8 mouse cellular contexts compared by ENCODE assay signal in the genomic region with DNA sequence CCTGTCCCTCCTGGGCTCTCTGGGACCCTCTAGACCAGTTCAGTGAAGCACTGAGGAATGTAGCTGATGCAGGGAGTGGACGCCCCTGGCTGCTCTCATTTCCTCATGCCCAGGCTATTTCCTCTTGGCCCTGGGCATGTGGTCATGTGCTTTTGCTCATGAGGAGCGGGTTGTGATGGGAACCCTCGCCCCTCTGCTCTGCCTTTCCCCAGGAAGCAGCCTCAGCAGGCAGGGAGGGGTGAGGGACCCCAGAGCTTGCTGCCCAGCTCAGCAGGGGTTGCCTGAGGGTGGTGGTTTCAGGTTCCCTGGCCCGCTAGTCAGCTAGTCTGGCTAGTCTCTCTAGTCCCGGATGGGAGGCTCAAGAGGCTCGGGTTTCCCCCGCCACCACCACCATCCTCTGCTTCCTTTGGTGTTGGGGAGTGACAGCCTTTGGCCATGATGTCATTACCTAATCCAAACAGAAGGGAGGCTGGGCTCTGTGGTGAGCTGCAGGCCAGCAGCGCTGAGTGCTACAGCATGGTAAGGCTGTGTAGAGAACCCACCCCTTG. TPM values are rescaled to one million over a fixed set of nuclear protein-coding genes. Genes with fewer than 3 reads are reported as not detected.
A peak's percentile ranks its signal among the peaks of the same experiment; 100 is the strongest.
DNase-seq lines count a peak whose midpoint lies in the region; ATAC-seq and TF ChIP-seq lines count a peak whose summit lies in the region.

No protein-coding gene starts in this region.

- DNase-seq in left cerebral cortex, postnatal 4 days = peak; percentile 34
- DNase-seq in left cerebral cortex, adult 18-20 months (ENCODE audit: low spot score in 2 of 2) = no peak
- peak; percentile 81 for DNase-seq in heart, postnatal 0 days (ENCODE audit: low spot score)
- peak; percentile 43 to 51 for DNase-seq in kidney, postnatal 36 days
- DNase-seq in stomach, postnatal 0 days (ENCODE audit: low spot score) = peak; percentile 55
- no peak for DNase-seq in cerebellum, adult 9-11 months

- TF ChIP-seq CTCF in embryonic fibroblast, embryonic 13.5 days (IDR thresholded peaks at IDR 0.05; ENCODE audit: borderline replicate concordance, insufficient read depth, low read length) = no peak
- no peak for TF ChIP-seq CTCF in heart, postnatal 0 days (IDR thresholded peaks at IDR 0.05; ENCODE audit: low read depth)
- TF ChIP-seq CTCF in stomach, postnatal 0 days (IDR thresholded peaks at IDR 0.05; ENCODE audit: low read depth) = no peak

- peaks cover 52% of the 10 kb centered on the region for H3K4me1 ChIP-seq in embryonic fibroblast, embryonic 13.5 days (ENCODE audit: control insufficient read depth, insufficient read depth, low read length)
- peaks cover 21% of the 10 kb centered on the region for H3K4me1 ChIP-seq in heart, postnatal 0 days (ENCODE audit: control insufficient read depth, insufficient read depth)
- peaks cover 20% of the 10 kb centered on the region for H3K4me1 ChIP-seq in megakaryocyte, embryonic 14.5 days
- H3K4me1 ChIP-seq in stomach, postnatal 0 days (replicated peaks; ENCODE audit: control insufficient read depth, insufficient read depth) = peaks cover 23% of the 10 kb centered on the region

- peak; percentile 77 for ATAC-seq in heart, postnatal 0 days (ENCODE audit: insufficient read depth, low read depth)
- peak; percentile 80 for ATAC-seq in stomach, postnatal 0 days (ENCODE audit: low FRiP score, low TSS enrichment)

- no peaks in the 10 kb centered on the region for H3K36me3 ChIP-seq in heart, postnatal 0 days (replicated peaks; ENCODE audit: control insufficient read depth, insufficient read depth, low read length)
- no peaks in the 10 kb centered on the region for H3K36me3 ChIP-seq in megakaryocyte, embryonic 14.5 days (replicated peaks; ENCODE audit: low read length)
- no peaks in the 10 kb centered on the region for H3K36me3 ChIP-seq in stomach, postnatal 0 days (ENCODE audit: control insufficient read depth, insufficient read depth, low read length)

- no peak overlapping the region for H3K4me3 ChIP-seq in embryonic fibroblast, embryonic 13.5 days (ENCODE audit: insufficient read depth, low read length)
- H3K4me3 ChIP-seq in heart, postnatal 0 days (ENCODE audit: low read depth, low read length) = no peak overlapping the region
- H3K4me3 ChIP-seq in megakaryocyte, embryonic 14.5 days (replicated peaks) = peak overlapping the region; percentile 71
- no peak overlapping the region for H3K4me3 ChIP-seq in stomach, postnatal 0 days (ENCODE audit: low read depth, low read length)

- no peak for TF ChIP-seq EP300 in heart, postnatal 0 days (IDR thresholded peaks at IDR 0.05; ENCODE audit: low read depth)
- TF ChIP-seq EP300 in stomach, postnatal 0 days (optimal IDR thresholded peaks at IDR 0.05) = no peak

- peak; percentile 51 for TF ChIP-seq POLR2A in embryonic fibroblast, embryonic 13.5 days (IDR thresholded peaks at IDR 0.05; ENCODE audit: low read depth, low read length)

- 2% methylated on average over 7 of the region's 8 CpGs for WGBS in heart, postnatal 0 days
- WGBS in stomach, postnatal 0 days = 7% methylated on average over 8 of the region's 8 CpGs

- H3K27ac ChIP-seq in embryonic fibroblast, embryonic 13.5 days (ENCODE audit: insufficient read depth, low read length) = peak overlapping the region; percentile 94
- peak overlapping the region; percentile 83 for H3K27ac ChIP-seq in heart, postnatal 0 days (ENCODE audit: low read depth)
- H3K27ac ChIP-seq in stomach, postnatal 0 days (replicated peaks) = peak overlapping the region; percentile 88

- H3K9me3 ChIP-seq in heart, postnatal 0 days (replicated peaks; ENCODE audit: control insufficient read depth, low read length) = no peaks in the 10 kb centered on the region
- peaks cover 1% of the 10 kb centered on the region; the same call in 1 of the 2 replicates for H3K9me3 ChIP-seq in megakaryocyte, embryonic 14.5 days
- H3K9me3 ChIP-seq in stomach, postnatal 0 days (ENCODE audit: control insufficient read depth, low read length) = no peaks in the 10 kb centered on the region

- peak overlapping the region; percentile 26 for H3K4me2 ChIP-seq in heart, postnatal 0 days (ENCODE audit: low read depth, low read length)
- peak overlapping the region; percentile 29; the same call in 1 of the 2 replicates for H3K4me2 ChIP-seq in stomach, postnatal 0 days (replicated peaks; ENCODE audit: low read depth)

- no peak overlapping the region for H3K9ac ChIP-seq in heart, postnatal 0 days (replicated peaks; ENCODE audit: low read depth, low read length)
- H3K9ac ChIP-seq in stomach, postnatal 0 days (ENCODE audit: low read length) = peak overlapping the region; percentile 48

- intact Hi-C loops in left cerebral cortex, postnatal 4 days (cut with DNase I) = no loop called here

- H3K27me3 ChIP-seq in heart, postnatal 0 days (ENCODE audit: control insufficient read depth, insufficient read depth, low read length) = no peaks in the 10 kb centered on the region
- H3K27me3 ChIP-seq in megakaryocyte, embryonic 14.5 days (replicated peaks) = peaks cover 75% of the 10 kb centered on the region
- no peaks in the 10 kb centered on the region for H3K27me3 ChIP-seq in stomach, postnatal 0 days (ENCODE audit: control insufficient read depth, insufficient read depth, low read length)

RNA-seq across cellular contexts. Expression of a gene that starts 7.5 kb away (rescaled TPM):
- total RNA-seq in left cerebral cortex, postnatal 4 days (2021) = 100 to 1,000 TPM; 273 to 295 TPM
- 100 to 1,000 TPM; 232 to 261 TPM for total RNA-seq in left cerebral cortex, adult 18-20 months (2021)
- polyA plus RNA-seq in embryonic fibroblast, embryonic 13.5 days (2011; ENCODE audit: insufficient read length, low read depth, missing spikeins) = 967 and 1,083 TPM in 2 replicates
- 77.5 and 78.5 TPM in 2 replicates for total RNA-seq in heart, postnatal 0 days (2014; rRNA removed; ENCODE audit: low replicate concordance)
- 61.9 and 65.5 TPM in 2 replicates for polyA plus RNA-seq in heart, postnatal 0 days (2015; fragmentation: Nextera tagmentation; extraction: Ambion mirVana)
- 8.4 and 8.9 TPM in 2 replicates for polyA plus RNA-seq in megakaryocyte, embryonic 14.5 days (2012; ENCODE audit: insufficient read depth, low replicate concordance)
- 72.7 and 77.2 TPM in 2 replicates for polyA plus RNA-seq in stomach, postnatal 0 days (2015; fragmentation: Nextera tagmentation; extraction: Ambion mirVana)

RNA-seq across cellular contexts. Expression of a gene that starts 20.7 kb away (rescaled TPM):
- total RNA-seq in left cerebral cortex, postnatal 4 days (2021) = 1 to 10 TPM; 2.8 to 3.9 TPM
- 1 to 10 TPM in 1 of 2 experiments, under 1 TPM in 1; 0.82 to 1.3 TPM for total RNA-seq in left cerebral cortex, adult 18-20 months (2021)
- 5.2 and 6.1 TPM in 2 replicates for polyA plus RNA-seq in embryonic fibroblast, embryonic 13.5 days (2011; ENCODE audit: insufficient read length, low read depth, missing spikeins)
- total RNA-seq in heart, postnatal 0 days (2014; rRNA removed; ENCODE audit: low replicate concordance) = not detected in 2 replicates
- polyA plus RNA-seq in heart, postnatal 0 days (2015; fragmentation: Nextera tagmentation; extraction: Ambion mirVana) = 0.19 and 0.31 TPM in 2 replicates
- polyA plus RNA-seq in megakaryocyte, embryonic 14.5 days (2012; ENCODE audit: insufficient read depth, low replicate concordance) = not detected in 2 replicates
- polyA plus RNA-seq in stomach, postnatal 0 days (2015; fragmentation: Nextera tagmentation; extraction: Ambion mirVana) = 0.51 and 0.53 TPM in 2 replicates

RNA-seq across cellular contexts. Expression of a gene that starts 38.8 kb away (rescaled TPM):
- 1 to 10 TPM; 5.0 to 6.2 TPM for total RNA-seq in left cerebral cortex, postnatal 4 days (2021)
- total RNA-seq in left cerebral cortex, adult 18-20 months (2021) = 10 to 100 TPM; 21.7 to 21.9 TPM
- 116 and 144 TPM in 2 replicates for polyA plus RNA-seq in embryonic fibroblast, embryonic 13.5 days (2011; ENCODE audit: insufficient read length, low read depth, missing spikeins)
- total RNA-seq in heart, postnatal 0 days (2014; rRNA removed; ENCODE audit: low replicate concordance) = 77.9 and 83.1 TPM in 2 replicates
- 27.6 and 28.6 TPM in 2 replicates for polyA plus RNA-seq in heart, postnatal 0 days (2015; fragmentation: Nextera tagmentation; extraction: Ambion mirVana)
- 84.6 and 224 TPM in 2 replicates for polyA plus RNA-seq in megakaryocyte, embryonic 14.5 days (2012; ENCODE audit: insufficient read depth, low replicate concordance)
- polyA plus RNA-seq in stomach, postnatal 0 days (2015; fragmentation: Nextera tagmentation; extraction: Ambion mirVana) = 142 and 144 TPM in 2 replicates

RNA-seq across cellular contexts. Expression of a gene that starts 55.8 kb away (rescaled TPM):
- total RNA-seq in left cerebral cortex, postnatal 4 days (2021) = 10 to 100 TPM; 39.7 to 42.3 TPM
- total RNA-seq in left cerebral cortex, adult 18-20 months (2021) = 10 to 100 TPM; 38.7 to 40.4 TPM
- polyA plus RNA-seq in embryonic fibroblast, embryonic 13.5 days (2011; ENCODE audit: insufficient read length, low read depth, missing spikeins) = 28.2 and 29.9 TPM in 2 replicates
- total RNA-seq in heart, postnatal 0 days (2014; rRNA removed; ENCODE audit: low replicate concordance) = 28.3 and 35.5 TPM in 2 replicates
- polyA plus RNA-seq in heart, postnatal 0 days (2015; fragmentation: Nextera tagmentation; extraction: Ambion mirVana) = 10.4 and 12.6 TPM in 2 replicates
- polyA plus RNA-seq in megakaryocyte, embryonic 14.5 days (2012; ENCODE audit: insufficient read depth, low replicate concordance) = 41.8 and 139 TPM in 2 replicates
- polyA plus RNA-seq in stomach, postnatal 0 days (2015; fragmentation: Nextera tagmentation; extraction: Ambion mirVana) = 32.3 and 33.9 TPM in 2 replicates

Comparison
In these comparisons a context has a peak if more than half of its experiments do, and no peak if none do; other contexts are left out.
1. DNase-seq: peak in left cerebral cortex, postnatal 4 days (single experiment), heart, postnatal 0 days (single experiment), kidney, postnatal 36 days (2 of 2) and stomach, postnatal 0 days (single experiment); none in left cerebral cortex, adult 18-20 months (0 of 2) and cerebellum, adult 9-11 months (single experiment).
2. RNA of a gene that starts 7.5 kb away (polyA plus RNA-seq): 967 to 1,083 TPM in embryonic fibroblast, embryonic 13.5 days; 72.7 to 77.2 TPM in stomach, postnatal 0 days, 61.9 to 65.5 TPM in heart, postnatal 0 days and 8.4 to 8.9 TPM in megakaryocyte, embryonic 14.5 days; every median in the first group is over 10 times any median in the second.
3. Peak in every context shown above with its lines, with median percentiles within 50 percentile points of each other: H3K27ac ChIP-seq.